Mouse (Mus musculus): ENCODE data around the gene Galnt12.

GRCm38 (mm10) chr4:47083824-47084223 is 7.9 kb upstream of the Galnt12 start:
- TF ChIP-seq FLI1 (IDR thresholded peaks at IDR 0.05; ENCODE audit: low read length) (no peak), GATA1 (IDR thresholded peaks at IDR 0.05; ENCODE audit: borderline replicate concordance, low read length) (no peak)

Data from megakaryocyte, embryonic 14.5 days (primary cell).